Mouse (Mus musculus) cerebellum, adult 2 months (tissue): ENCODE results near the gene 1810010H24Rik. TPM values are rescaled to one million over a fixed set of nuclear protein-coding genes. Genes with fewer than 3 reads are reported as not detected.
"Not testable (repeated sequence)": the region's sequence is repeated elsewhere in the genome, so short reads cannot be mapped to it uniquely, and the experiment has no call there.

Source experiments
- DNase-seq, 2 experiments: peaks; one replicate each; pipeline ENCODE4 v3.0.0; 2021
- H3K27ac ChIP-seq: fragments of 200-500 bp; 2 replicates; pipeline ENCODE4 v1.5.1; 2012; ENCODE audit warnings: low read length, control low read depth, inconsistent platforms; ENCODE audit not compliant: insufficient read depth
- H3K27me3 ChIP-seq: fragments of 200-500 bp; 2 replicates; pipeline ENCODE4 v1.6.1; 2012; ENCODE audit warnings: inconsistent platforms, mild to moderate bottlenecking, low read length, moderate library complexity; ENCODE audit not compliant: control insufficient read depth, insufficient read depth
- H3K4me1 ChIP-seq: fragments of 200-500 bp; 2 replicates; pipeline ENCODE4 v1.6.1; 2011; ENCODE audit warnings: low read length; ENCODE audit not compliant: control insufficient read depth, insufficient read depth
- H3K4me3 ChIP-seq: fragments of 200-500 bp; replicated peaks from 2 replicates; pipeline ENCODE3; 2011; ENCODE audit warnings: mild to moderate bottlenecking, low read depth, low read length, control low read depth; ENCODE audit not compliant: insufficient read depth
- CTCF ChIP-seq: fragments of 200-500 bp; IDR thresholded peaks from 2 replicates; pipeline ENCODE4 v1.5.1; 2011; ENCODE audit warnings: low read depth, mild to moderate bottlenecking, control low read depth, low read length, moderate library complexity, borderline replicate concordance; ENCODE audit not compliant: insufficient read depth
- POLR2A ChIP-seq: fragments of 200-500 bp; IDR thresholded peaks from 2 replicates; pipeline ENCODE4 v1.6.1; 2011; ENCODE audit warnings: low read length, control low read depth, borderline replicate concordance; ENCODE audit not compliant: insufficient read depth
- WGBS: fragments of 180-500 bp; shearing (Covaris S2); methylation state at CpG from one replicate; pipeline ENCODE4 v1.1.7; 2018; 5-methylcytosine and 5-hydroxymethylcytosine counted together
- polyA plus RNA-seq: library from polyadenylated mRNA; depleted of rRNA; stranded (reverse); fragments of >200 nt; gene quantifications from 2 replicates; pipeline ENCODE4 v1.2.3, GENCODE M21; 2012

1810010H24Rik gene
- polyA plus RNA-seq, 1 experiment: 6.8 TPM

DNA sequence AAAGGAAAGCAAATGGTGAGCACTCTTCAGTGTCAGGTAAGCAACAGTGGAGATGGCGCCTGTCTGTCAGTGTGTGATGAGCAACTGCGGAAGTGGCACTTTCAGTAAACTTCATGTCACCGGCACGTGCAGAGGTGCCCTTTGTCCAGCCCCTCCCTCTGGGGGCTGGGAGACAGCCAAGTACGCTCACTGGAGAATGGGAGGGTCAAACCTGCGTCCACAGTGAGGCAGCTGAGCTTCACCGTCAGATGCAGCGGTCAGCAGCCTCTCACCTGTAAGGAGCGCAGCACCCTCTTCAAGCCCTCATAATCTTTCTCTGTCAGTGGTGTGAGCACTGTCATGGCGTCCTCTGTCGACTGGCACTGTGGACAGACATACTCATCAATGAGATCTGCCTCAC, 17.9 kb downstream of the 1810010H24Rik start:
- no peak for DNase-seq
- H3K27me3 ChIP-seq: no peaks in the 10 kb centered on the region
- H3K4me1 ChIP-seq: no peaks in the 10 kb centered on the region; the same call in 1 of the 2 replicates
- WGBS: 83% methylated on average over 11 of the region's 11 CpGs
- no peak overlapping the region for H3K27ac ChIP-seq
- no peak for TF ChIP-seq POLR2A
- no peak for TF ChIP-seq CTCF
- H3K4me3 ChIP-seq: no peak overlapping the region

DNA sequence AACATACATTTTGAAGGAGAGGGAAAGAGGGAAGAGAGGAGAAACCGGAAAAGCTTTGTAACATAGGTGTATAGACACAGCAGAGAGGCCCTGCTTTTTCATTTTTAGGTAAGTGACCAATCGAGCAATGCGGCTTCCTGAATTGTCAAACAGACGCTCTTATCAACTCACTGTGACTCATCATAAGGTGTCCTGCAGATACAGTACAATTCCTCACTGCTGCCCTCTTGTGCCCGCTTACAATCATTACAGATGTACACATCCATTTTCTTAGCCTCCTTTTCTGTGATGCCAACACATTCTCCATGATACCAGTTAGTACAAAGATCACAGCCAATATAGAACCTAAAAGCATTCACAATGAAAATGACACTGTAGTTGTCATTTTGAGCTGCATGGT, 18.8 kb downstream of the 1810010H24Rik start:
- TF ChIP-seq POLR2A: no peak
- TF ChIP-seq CTCF: peak; percentile 53; the same call in 1 of the 2 replicates
- DNase-seq: peak; percentile 77 to 78
- Histone ChIP-seq H3K4me1 (no peaks in the 10 kb centered on the region; the same call in 1 of the 2 replicates), H3K4me3 (no peak overlapping the region), H3K27me3 (no peaks in the 10 kb centered on the region), H3K27ac (no peak overlapping the region)
- 22% methylated on average over 5 of the region's 5 CpGs for WGBS

DNA sequence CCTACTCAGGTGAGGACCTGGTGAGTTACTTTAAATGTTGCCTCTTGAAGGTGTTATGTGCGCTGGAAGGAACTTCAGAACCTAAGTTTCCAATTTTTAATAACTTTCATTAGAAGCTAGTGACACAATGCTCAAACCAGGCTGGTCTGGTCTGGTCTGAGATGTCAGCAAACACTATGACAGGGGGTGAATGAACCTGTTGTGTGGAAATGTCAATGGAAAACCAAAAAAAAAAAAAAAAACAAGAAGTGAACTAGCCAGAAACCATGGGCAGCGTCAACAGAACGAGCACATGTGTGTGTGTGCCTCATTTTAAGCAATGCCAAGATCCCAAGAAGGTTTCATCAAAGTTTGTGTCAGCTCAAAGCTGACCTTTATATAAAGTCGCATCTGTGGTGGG, 20.1 kb downstream of the 1810010H24Rik start:
- H3K27ac ChIP-seq: no peak overlapping the region
- H3K4me1 ChIP-seq: no peaks in the 10 kb centered on the region; the same call in 1 of the 2 replicates
- 80% methylated on average over 4 of the region's 4 CpGs for WGBS
- no peak for DNase-seq
- no peaks in the 10 kb centered on the region for H3K27me3 ChIP-seq
- no peak overlapping the region for H3K4me3 ChIP-seq
- TF ChIP-seq CTCF (no peak), POLR2A (no peak)

- TF ChIP-seq POLR2A (no peak), CTCF (no peak)
- Histone ChIP-seq H3K27me3 (no peaks in the 10 kb centered on the region), H3K27ac (no peak overlapping the region), H3K4me1 (no peaks in the 10 kb centered on the region; the same call in 1 of the 2 replicates), H3K4me3 (no peak overlapping the region)
- WGBS: 52% methylated on average over 15 of the region's 15 CpGs
- DNase-seq: no peak
Measured at GRCm38 (mm10) chr11:107046766-107047620, 21.5 kb downstream of the 1810010H24Rik start.

- Histone ChIP-seq H3K27ac (no peak overlapping the region), H3K27me3 (no peaks in the 10 kb centered on the region), H3K4me3 (no peak overlapping the region), H3K4me1 (no peaks in the 10 kb centered on the region)
- 87% methylated on average over 6 of the region's 6 CpGs for WGBS
- TF ChIP-seq POLR2A (no peak), CTCF (no peak)
- no peak for DNase-seq
Measured at GRCm38 (mm10) chr11:107054870-107055269, 29.4 kb downstream of the 1810010H24Rik start.

GRCm38 (mm10) chr11:107057391-107057790, 31.9 kb downstream of the 1810010H24Rik start:
- no peaks in the 10 kb centered on the region for H3K4me1 ChIP-seq
- TF ChIP-seq CTCF: no peak
- no peak for TF ChIP-seq POLR2A
- no peaks in the 10 kb centered on the region for H3K27me3 ChIP-seq
- no peak overlapping the region for H3K4me3 ChIP-seq
- no peak overlapping the region for H3K27ac ChIP-seq
- WGBS: 76% methylated on average over 6 of the region's 6 CpGs
- DNase-seq: no peak

DNA sequence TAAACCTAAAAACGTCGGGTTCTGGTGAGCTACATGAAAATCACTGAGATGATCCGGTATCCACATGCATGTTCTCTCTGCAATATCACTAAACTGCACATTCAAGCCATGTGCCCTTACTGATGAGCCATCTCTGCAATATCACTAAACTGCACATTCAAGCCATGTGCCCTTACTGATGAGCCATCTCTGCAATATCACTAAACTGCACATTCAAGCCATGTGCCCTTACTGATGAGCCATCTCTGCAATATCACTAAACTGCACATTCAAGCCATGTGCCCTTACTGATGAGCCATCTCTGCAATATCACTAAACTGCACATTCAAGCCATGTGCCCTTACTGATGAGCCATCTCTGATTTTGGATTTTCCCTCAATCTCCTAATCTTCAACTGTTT, 34.2 kb downstream of the 1810010H24Rik start:
- H3K4me1 ChIP-seq, H3K4me3 ChIP-seq, H3K27ac ChIP-seq, H3K27me3 ChIP-seq, DNase-seq: not testable (repeated sequence)
- WGBS: 94% methylated on average over 3 of the region's 3 CpGs

DNA sequence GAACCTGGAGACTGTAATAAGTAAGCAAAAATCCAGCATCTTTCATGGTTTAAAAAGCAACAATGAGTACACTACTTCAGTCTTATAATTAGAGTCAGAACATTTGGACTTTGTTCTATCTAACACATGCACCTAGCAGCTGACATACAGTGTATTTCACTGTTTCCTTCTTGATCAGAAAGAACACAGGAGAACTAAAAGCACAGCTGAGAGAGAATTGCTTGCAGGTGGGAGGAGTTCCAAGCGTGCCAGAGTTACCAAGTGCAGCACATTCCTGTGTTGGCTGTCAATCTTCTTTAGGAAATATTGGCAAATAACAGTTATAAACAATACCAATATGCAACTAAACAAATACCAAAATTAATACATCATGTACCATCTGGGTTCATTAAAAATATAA, 35.5 kb downstream of the 1810010H24Rik start:
- 82% methylated on average over 1 of the region's 1 CpGs for WGBS
- no peak overlapping the region for H3K27ac ChIP-seq
- H3K4me3 ChIP-seq: no peak overlapping the region
- no peaks in the 10 kb centered on the region for H3K4me1 ChIP-seq
- no peaks in the 10 kb centered on the region for H3K27me3 ChIP-seq
- no peak for DNase-seq
- TF ChIP-seq POLR2A: no peak
- TF ChIP-seq CTCF: no peak
